Mouse (Mus musculus) left cerebral cortex, postnatal 10 days (tissue): ENCODE measurements around the gene I830077J02Rik. TPM values are rescaled to one million over a fixed set of nuclear protein-coding genes. Genes with fewer than 3 reads are reported as not detected.

Source experiments
- DNase-seq, 2 experiments: peaks; one replicate each; pipeline ENCODE4 v3.0.0; 2021 to 2022; ENCODE audit warnings: low spot score in 2 of 2, mixed read lengths in 1 of 2; ENCODE audit errors: extremely low spot score in 1 of 2
- intact Hi-C: fragments of 180-260 bp; cut with DNase I; formaldehyde crosslinking; loops from one replicate; pipeline ENCODE4 v1.15.1; 2025
- total RNA-seq, 2 experiments: library from RNA; stranded (reverse); gene quantifications; 2 replicates each; pipeline ENCODE4 v1.2.3; 2021

The I830077J02Rik gene
- total RNA-seq: 1 to 10 TPM; 1.1 to 1.7 TPM

DNA sequence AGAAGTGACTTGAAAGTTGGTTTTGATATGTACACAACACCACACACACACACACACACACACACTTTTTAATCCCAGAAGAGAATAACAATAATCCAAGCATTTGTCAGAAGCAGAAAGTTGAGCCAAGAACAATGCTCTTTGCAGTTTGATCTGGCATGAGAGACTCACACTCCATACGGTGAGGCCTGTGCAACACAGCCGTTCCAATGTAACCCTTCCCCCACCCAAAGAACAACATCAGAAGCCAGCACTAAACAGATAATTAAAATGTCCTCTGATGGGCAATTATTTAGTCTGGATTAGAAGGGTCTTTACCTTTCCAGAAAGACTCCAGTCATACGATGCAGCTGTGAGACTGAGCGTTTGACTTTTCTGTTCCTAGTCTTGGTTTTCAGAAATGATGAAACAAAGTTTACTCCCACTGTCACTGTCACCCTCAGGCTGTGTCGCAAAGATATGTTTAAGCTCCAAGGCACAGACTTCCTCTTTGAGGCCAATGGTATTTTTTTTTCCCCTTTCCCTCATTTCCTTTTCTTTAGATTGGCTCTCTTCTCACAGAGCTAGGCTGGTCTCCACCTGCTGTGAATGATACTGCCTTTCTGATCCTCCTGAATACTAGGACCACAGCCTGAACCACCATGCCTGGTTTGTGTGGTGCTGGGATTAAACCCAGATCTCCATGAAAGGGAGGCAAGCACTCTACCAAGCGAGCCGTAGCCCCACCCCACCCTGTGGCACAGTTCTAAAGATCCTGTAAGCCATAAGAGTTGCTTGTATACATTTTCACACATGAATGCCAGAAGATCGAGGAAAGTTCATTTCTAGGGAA lies at the start of gene I830077J02Rik:
I830077J02Rik (minus strand) TSS at position 425 of the 832 bp plus-strand sequence.
- intact Hi-C loops: no loop called here
- no peak for DNase-seq

- intact Hi-C loops: no loop called here
- DNase-seq: no peak
These were observed 41.7 kb upstream of the I830077J02Rik start for GRCm38 (mm10) chr3:105974174-105974573.

- intact Hi-C loops: no loop called here
- no peak for DNase-seq
These were observed 40.9 kb upstream of the I830077J02Rik start, which contains the start of gene Ovgp1 for GRCm38 (mm10) chr3:105973411-105973810. TSS of gene Ovgp1 (plus strand) at chr3:105973711.

- intact Hi-C loops: no loop called here
- DNase-seq: no peak
These were observed 39.5 kb upstream of the I830077J02Rik start for GRCm38 (mm10) chr3:105971831-105972446.

- no peak for DNase-seq
- intact Hi-C loops: no loop called here
These were observed 28.2 kb upstream of the I830077J02Rik start for GRCm38 (mm10) chr3:105960700-105961099.

DNA sequence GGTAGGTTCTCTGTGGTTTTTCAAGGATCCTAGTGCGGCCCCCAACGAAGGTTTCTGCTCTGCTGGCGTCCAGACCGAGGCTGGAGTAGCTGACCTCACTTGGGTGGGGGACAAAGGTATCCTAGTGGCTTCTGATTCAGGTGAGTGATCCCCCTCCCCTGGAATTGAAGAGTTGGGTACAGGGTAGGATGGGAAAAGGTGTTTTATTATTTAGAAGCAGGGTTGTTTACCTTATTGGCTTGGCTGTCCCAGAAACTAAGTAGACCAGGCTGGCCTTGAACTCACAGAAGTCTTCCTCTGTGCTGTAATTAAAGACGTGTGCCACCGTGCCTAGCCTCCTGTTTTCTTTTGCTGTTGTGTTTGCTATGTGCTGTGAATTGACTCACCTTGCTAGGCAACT lies 27.5 kb upstream of the I830077J02Rik start, which contains the start of gene Atp5f1:
Atp5f1 (minus strand) TSS at position 101 of the 400 bp plus-strand sequence.
- intact Hi-C loops: loop anchor here (5.0 kb wide), 1 partner anchor 273 kb away; the partner anchor contains the start of gene Ddx20

DNA sequence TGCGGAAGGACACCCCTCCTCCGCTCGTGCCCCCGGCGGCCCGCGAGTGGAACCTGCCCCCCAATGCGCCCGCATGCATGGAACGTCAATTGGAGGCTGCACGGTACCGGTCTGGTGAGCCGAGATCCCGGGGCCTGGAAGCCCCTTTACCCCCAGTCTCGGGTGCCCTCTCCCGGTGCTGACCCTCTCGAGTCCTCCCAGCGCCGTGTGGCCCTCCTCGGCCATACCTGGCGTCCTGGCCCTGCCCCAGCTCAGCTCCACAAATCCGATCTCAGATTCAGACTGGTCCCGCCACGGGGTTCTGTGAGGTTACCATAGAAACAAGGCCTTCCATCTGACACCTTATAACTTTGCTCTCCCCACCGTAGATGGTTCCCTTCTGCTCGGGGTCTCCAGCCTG lies 27.1 kb upstream of the I830077J02Rik start:
- intact Hi-C loops: loop anchor here (5.0 kb wide), 1 partner anchor 272 kb away; the partner anchor contains the start of gene Ddx20
- peak in 1 of 2 experiments; percentile 68 for DNase-seq

More for the DNA sequence above, 27.5 kb upstream of the I830077J02Rik start, which contains the start of gene Atp5f1:
- DNase-seq: no peak

DNA sequence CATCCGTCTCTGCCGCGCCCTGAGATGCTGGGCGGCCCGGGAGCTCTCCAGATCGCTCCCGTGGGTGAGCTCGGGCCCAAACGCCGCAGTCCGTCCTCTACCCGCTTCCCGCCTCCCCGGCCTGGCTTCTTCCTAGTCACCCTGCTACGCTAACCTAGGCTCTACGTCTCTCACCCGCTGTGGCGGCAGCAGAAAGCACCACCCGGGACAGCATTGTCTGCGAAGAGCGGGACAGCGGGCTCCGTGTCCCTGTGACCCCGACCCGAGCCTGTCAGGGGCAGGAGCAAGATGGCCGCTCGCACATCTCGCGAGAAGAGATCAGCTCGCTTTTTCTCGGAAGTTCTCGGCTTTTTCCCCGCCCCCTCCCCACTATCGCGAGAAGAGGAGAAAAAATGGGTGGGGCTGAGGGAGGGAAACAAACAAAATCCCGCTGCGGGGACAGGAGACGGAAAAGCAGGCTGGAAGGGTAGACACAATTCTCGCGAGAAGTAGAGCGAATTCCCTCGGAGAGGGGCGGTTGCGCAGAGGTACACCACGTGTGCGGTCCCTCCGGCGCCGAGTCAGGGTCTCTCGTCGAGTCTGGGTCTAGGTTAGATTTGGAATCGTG lies 26.6 kb upstream of the I830077J02Rik start, which contains the start of gene Wdr77:
Wdr77 (plus strand) TSS at position 396 of the 607 bp plus-strand sequence.
- intact Hi-C loops: loop anchor here (5.0 kb wide), 1 partner anchor 272 kb away; the partner anchor contains the start of gene Ddx20
- peak; percentile 96 for DNase-seq

DNA sequence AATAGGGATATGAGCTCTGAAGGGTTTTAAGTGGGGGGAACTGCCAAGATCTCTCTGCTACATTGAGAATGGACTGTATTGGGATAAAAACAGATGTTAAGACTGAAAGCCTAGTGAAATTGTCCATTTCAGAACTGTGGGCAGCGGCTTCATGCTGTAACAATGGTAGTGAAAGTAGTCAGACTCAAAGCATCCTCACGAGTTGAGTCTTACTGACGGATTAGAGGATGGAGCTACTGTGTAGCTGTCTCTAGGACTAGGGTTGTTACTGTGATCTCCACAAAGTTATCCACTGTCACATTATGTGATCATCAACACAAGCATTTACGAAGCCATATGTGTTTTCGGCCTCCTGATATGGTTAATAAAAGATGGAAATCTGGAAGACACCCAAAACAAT lies 25.7 kb upstream of the I830077J02Rik start:
- intact Hi-C loops: loop anchor here (5.0 kb wide), 1 partner anchor 271 kb away; the partner anchor contains the start of gene Ddx20
- no peak for DNase-seq

DNA sequence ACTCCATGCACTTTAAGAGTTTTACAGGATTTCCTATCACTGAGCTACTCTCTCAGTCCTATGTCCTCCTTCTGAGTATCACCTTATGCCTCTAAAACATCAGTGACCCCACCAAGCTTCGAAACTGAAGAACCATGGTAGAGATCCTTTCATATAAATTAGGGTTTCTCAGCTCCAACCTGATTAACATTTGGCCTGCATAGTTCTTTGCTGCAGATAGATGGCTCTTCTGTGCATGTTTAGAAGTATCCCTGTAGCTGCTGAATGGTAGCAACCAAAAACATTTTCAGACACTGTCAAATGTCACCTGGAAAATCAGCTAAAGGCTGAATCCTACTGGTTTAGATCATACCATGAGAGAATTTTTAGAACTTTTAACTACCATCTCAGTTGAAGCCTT lies 24.8 kb upstream of the I830077J02Rik start:
- no peak for DNase-seq
- intact Hi-C loops: loop anchor here (5.0 kb wide), 1 partner anchor 270 kb away; the partner anchor contains the start of gene Ddx20

GRCm38 (mm10) chr3:105951348-105951747 lies 18.9 kb upstream of the I830077J02Rik start:
- no peak for DNase-seq
- intact Hi-C loops: no loop called here

GRCm38 (mm10) chr3:105936111-105936510 lies 3.6 kb upstream of the I830077J02Rik start:
- intact Hi-C loops: no loop called here

DNA sequence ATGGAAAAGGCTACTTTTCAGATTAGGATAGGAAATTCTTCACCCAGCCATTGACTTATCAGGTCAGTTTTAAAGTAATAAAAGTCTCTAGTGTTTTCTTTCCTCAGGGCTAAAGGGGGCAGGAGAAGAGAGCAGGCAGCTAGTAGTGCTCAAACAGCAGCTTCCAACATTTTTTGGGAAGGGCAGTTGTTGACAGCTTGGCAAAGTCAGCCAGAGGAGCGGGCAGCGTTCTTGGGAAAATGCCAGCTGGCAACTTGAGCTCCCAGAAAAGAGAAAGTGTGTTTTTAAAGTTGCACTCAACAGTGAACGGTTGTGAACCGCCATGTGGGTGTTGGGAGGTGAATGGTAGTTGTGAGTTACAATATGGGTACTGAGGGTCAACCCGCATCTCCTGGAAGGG lies 2.6 kb upstream of the I830077J02Rik start:
- intact Hi-C loops: no loop called here
- peak; percentile 27 to 59 for DNase-seq

More at GRCm38 (mm10) chr3:105936111-105936510, 3.6 kb upstream of the I830077J02Rik start:
- no peak for DNase-seq

DNA sequence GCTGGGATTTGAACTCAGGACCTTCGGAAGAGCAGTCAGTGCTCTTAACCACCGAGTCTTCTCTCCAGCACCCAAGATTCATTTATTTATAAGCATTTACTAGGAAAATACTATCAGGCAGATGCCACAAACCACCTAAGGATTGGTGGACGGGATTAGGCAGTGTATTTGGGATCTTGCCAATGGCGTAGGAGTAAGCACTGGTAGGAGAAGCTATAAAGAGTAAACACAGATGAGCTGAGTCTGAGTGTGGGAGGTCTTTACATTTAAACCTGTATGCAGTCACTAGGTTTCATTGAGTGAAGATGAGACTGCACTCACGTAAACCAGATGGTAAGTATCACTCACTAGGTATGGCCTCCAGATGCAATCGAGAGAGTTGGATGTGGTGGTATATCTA lies 1.5 kb upstream of the I830077J02Rik start:
- intact Hi-C loops: no loop called here
- DNase-seq: no peak

GRCm38 (mm10) chr3:105931095-105931494 lies 1.4 kb downstream of the I830077J02Rik start:
- no peak for DNase-seq
- intact Hi-C loops: no loop called here

GRCm38 (mm10) chr3:105929821-105930220 lies 2.6 kb downstream of the I830077J02Rik start:
- intact Hi-C loops: no loop called here
- no peak for DNase-seq

GRCm38 (mm10) chr3:105928781-105929180 lies 3.7 kb downstream of the I830077J02Rik start:
- intact Hi-C loops: no loop called here
- no peak for DNase-seq

GRCm38 (mm10) chr3:105928195-105928569 lies 4.3 kb downstream of the I830077J02Rik start:
- no peak for DNase-seq
- intact Hi-C loops: no loop called here

DNA sequence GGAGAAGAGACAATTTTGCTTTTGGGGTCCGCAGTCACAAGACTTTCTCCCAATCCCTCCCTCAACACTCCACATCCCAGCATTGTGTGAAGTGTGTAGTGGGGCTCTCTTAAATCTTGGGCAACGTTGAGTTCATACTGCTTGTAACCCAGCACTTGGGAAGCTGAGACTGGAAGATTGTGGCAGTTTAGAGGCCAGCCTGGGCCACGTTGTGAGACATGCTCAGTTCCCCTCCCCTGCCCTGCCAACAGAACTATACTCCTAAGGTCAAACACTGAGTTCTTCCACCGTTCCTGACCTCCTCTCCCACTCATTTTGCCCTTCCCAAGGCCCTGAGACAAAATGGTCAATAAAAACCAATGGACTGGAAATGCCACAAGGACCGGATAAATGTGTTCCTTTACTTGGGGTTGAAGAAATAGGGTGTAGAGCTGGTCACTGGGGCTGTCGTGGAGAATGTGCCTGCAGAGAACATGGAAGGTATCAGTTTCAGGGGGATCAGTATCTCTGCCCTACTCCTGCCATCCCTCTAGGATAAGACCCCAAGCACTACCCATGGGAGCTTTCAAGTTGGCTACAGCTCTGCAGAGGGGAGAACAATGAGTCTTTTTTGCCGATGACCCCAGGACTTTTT lies 4.8 kb downstream of the I830077J02Rik start:
- intact Hi-C loops: no loop called here
- DNase-seq: no peak
